Mouse (Mus musculus) ZHBTc4 (cell line): ENCODE results near the gene Arhgef25.
A peak's percentile ranks its signal among the peaks of the same experiment; 100 is the strongest.
"Not testable (repeated sequence)": the region's sequence is repeated elsewhere in the genome, so short reads cannot be mapped to it uniquely, and the experiment has no call there.

Source experiments
- DNase-seq: peaks from one replicate; pipeline ENCODE4 v3.0.0-alpha.2; 2011; ENCODE audit warnings: low read depth, low spot score

The Arhgef25 gene

GRCm38 (mm10) chr10:127165654-127166403 lies 24.1 kb downstream of the Arhgef25 start:
- DNase-seq = peak; percentile 70

DNA sequence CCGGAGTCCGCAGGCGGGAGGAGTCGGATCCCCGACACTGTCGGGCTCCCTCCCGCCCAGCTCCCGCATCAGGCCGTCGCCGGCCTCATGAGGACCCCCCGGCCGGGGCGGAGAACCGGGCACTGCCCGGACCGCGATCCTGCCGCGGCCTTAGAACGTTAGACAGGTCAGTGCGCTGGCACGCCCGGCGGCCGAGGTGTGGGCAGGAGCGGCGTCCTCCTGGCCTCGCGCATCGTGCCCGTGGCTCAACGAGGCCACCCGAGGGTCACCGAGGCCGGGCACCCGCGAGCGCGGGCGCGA lies 24.6 kb downstream of the Arhgef25 start:
- DNase-seq = no peak

DNA sequence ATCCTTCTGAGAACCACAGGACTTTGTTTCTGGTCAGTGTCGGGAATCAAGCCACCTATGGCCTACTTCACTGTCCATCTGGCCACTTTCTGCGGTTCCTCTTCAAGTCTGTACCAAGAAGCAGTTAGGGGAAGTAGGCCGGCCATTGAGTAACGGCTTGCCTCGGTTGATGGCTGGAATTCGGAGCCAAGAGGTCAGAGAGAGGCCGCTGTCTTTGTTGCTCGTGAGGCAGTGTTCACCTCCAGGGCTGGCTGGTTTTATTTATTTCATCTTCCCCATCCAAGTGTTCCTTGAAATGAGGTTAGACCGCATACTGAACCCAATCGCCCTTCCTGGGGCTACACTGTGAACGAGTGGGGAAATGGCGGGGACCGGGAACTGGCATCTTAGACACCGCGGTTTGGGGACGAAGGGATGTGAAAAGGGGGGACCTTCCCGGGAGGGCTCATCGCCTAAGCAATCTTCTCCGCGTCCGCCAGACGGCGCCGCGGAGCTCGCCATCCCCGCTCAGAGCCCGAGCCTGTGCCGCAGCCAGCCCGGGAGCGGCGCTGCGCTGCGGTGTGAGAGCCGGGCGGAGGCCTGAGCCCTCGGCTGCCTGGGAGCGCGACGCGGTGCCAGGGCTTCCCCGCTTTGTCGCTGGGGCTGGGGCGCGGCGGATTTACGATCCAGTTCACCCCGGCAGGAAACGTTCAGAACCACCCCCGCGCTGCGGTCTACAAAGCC lies 25.1 kb downstream of the Arhgef25 start, which contains the start of gene B4galnt1:
TSS of gene B4galnt1 (plus strand) at position 595 of the 723 bp plus-strand sequence.
- peak; percentile 94 for DNase-seq

GRCm38 (mm10) chr10:127164190-127164589 lies 25.7 kb downstream of the Arhgef25 start:
- DNase-seq = no peak

DNA sequence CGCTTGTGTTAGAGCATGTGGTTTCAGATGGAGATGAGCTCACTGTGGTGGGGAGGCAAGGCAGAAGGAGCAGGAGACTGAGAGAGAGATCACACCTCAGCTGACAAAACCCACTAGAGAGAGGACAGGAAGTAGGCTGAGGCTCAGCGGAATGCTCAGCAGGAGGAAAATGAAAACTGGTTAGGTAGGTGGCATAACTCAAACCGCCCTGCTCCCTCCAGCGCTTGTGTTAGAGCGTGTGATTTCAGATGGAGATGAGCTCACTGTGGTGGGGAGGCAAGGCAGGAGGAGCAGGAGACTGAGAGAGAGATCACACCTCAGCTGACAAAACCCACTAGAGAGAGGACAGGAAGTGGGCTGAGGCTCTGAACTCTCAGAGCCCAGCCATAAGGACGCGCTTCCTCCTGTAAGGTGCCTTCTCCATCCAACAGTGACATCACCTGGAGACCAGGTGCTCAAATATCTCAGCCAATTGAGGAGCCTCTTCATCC lies 27.1 kb downstream of the Arhgef25 start:
- not testable (repeated sequence) for DNase-seq

DNA sequence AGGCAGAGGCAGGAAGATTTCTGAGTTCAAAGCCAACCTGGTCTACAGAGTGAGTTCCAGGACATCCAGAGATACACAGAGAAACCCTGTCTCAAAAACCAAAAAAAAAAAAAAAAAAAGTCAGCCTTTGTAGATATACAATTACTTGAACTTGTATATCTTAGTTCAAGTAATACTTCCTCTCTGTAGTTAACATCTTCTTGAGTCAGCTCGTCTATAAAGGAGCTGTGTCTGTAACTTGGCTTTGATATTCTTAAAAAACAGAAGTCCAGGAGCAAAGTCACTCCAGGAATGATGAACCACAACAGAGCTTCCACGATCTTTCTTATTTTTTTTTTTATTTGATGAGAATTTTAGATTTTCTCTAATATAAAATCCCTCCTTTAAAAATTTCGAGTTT lies 29.2 kb downstream of the Arhgef25 start:
- DNase-seq = no peak

DNA sequence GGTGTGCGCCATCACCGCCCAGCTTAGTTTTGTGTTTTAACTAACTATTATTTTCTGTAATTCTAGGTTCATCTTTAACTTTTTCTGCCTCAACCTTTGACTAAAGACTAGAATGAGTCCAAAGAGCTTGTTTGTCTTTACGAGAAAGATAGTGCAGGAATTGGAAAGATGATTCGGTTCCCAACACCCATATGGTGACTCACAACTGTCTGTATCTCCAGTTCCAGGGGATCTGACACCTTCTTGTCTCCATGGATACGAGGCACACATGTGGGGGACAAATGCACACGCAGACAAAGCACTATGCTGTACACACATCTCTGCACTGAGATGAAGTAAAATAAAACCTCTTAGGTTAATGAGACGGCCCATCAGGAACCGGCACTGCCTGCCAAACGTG lies 29.8 kb downstream of the Arhgef25 start:
- no peak for DNase-seq

DNA sequence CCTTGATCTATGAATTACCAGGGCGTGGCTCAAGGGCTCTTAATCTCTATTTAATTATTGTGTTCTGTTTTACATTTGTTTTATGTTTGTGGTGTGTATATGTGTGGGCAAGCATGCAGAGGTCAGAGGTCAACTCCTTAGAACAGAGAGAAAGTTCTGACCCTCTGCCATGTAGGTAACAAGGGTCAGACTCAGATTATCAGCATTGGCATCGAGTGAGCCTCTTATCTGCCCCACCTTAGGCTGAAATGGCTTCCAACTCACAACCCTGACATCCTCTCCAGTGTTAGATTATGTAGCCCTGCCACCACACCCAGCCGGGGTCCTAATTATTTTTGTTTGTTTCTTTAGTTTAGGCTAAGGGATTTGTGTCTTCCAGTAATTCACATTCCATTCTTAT lies 31.4 kb downstream of the Arhgef25 start:
- DNase-seq = no peak

GRCm38 (mm10) chr10:127156511-127156910 lies 33.4 kb downstream of the Arhgef25 start:
- DNase-seq = no peak

DNA sequence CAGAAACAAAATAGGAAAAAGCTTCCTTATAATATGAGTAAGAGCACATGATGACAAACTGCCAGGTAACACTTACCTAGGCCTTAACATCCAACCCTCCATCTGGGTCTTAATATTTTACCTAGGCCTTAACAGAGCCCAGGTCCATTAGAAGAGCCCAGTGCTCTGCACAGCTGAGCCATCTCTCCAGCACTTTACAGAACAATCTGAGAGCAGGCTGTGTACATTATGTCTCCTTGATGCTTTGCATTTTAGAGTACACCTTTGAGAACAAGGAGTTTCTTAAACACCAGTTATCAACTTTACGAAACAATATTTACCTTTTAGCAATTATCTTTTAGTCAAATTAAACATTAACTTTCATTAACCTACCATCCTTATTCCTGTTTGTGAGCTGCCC lies 33.8 kb downstream of the Arhgef25 start:
- DNase-seq = no peak

DNA sequence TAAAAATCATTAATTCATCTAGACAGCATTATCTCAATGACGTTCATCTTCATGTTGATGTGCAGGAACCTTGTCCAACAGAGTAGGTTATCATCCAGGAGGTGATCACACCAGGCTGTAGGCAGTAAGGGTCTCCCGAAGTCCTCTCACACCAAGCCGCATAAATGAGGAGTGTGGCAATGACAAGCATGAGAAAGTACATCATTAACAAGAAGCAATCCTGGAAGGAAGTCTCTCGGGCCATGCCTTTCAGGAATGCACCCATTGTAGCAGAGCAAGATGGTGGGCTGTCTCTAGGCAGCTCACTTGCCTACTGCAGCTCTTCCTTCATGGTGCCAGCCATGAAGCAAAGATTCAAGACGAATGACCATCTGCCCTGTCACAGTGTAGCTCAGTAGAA lies 35.2 kb downstream of the Arhgef25 start:
- no peak for DNase-seq

DNA sequence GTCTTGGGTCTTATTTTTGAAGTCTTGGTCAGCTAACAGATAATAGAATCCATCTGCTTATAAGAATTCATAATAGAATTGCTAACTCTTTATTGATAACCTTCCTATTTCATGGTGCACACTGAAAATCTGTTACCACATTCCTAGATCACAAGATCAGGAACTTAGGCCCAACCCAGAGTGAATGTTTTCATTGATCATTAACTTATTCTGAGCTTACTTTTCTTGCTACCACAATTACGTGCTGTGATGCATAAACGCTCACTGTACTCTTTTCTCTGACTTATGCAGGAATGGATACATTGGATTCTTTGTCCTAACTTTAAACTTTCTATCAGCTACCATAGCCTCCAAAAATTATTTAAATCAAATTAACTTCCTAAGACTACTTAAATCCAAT lies 35.6 kb downstream of the Arhgef25 start:
- no peak for DNase-seq

DNA sequence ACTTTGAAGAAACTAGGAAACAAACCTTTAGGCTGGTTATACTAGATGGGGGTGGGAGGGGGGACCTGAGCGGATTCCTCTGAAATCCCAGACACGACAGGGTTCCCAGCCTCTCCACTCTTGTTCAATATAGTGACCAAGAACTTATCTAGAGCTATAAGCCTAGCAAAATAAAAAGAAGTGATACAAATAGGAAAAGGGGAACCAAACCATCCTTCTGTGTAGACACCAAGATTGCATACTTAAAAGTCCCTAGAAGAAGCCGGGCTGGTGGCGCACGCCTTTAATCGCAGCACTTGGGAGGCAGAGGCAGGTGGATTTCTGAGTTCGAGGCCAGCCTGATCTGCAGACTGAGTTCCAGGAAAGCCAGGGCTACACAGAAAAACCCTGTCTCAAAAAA lies 36.6 kb downstream of the Arhgef25 start:
- DNase-seq = no peak

GRCm38 (mm10) chr10:127152556-127152955 lies 37.3 kb downstream of the Arhgef25 start:
- peak; percentile 85 for DNase-seq

GRCm38 (mm10) chr10:127151233-127151632 lies 38.6 kb downstream of the Arhgef25 start:
- not testable (repeated sequence) for DNase-seq

DNA sequence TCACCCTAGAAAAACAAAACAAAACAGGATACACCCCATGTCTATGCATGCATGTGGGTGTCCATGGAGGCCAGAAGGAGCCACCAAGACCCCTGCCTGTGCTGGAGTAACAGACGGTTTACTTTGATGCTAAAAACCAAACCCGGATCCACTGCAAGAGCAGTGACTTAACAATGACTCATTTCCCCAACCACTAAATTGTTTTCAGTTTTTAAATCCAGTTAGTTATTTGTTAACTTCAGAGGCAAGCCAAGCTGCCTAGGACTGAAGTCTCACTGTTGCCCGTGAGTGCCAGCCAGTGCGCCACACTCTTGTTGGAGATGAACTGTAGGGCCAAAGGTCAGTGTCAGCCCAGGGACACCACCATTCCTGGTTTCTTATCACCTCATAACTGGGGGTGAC lies 39.4 kb downstream of the Arhgef25 start:
- DNase-seq = no peak

- peak; percentile 58 for DNase-seq
Measured at GRCm38 (mm10) chr10:127147135-127147534, 42.7 kb downstream of the Arhgef25 start.

DNA sequence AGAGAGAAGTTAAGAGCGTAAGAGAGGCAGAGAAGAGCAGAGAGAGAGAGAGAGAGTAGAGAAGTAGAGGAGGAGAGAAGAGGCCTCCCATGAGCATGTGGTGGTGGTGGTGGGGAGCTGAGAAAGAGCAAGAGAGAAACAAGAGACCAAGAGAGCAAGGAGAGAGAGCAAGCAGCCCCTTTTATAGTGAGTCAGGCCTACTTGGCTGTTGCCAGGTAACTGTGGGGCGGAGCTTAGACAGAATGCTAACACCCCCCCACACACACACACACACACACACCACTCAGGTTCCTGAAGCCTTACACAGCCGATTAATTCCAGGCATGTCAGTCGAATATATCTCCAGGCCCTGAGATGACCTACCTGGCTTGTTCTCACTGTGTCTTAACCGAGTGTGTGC lies 44.6 kb downstream of the Arhgef25 start:
- DNase-seq = no peak

GRCm38 (mm10) chr10:127144536-127144935 lies 45.3 kb downstream of the Arhgef25 start:
- no peak for DNase-seq

- no peak for DNase-seq
Measured at GRCm38 (mm10) chr10:127143228-127143627, 46.7 kb downstream of the Arhgef25 start.

DNA sequence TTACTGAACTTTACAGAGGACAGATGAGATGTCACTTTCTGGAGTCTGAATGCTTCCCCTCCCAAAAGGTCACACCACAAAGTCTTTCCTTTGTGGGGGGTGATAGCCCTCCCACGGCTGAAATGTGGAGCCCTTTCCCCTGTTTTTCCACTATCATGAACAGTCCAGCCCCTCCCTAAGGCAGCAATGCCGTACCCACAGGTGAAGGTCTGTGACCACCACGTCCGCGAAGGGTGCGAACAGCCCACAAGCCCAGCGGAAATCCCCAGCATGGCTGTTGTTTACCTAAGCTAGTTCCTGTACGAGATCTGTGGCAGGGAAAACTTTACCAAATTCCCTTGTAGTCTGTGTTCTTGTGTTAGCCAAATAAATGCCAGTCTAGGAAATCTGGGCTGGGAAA lies 48.4 kb downstream of the Arhgef25 start:
- DNase-seq = no peak

DNA sequence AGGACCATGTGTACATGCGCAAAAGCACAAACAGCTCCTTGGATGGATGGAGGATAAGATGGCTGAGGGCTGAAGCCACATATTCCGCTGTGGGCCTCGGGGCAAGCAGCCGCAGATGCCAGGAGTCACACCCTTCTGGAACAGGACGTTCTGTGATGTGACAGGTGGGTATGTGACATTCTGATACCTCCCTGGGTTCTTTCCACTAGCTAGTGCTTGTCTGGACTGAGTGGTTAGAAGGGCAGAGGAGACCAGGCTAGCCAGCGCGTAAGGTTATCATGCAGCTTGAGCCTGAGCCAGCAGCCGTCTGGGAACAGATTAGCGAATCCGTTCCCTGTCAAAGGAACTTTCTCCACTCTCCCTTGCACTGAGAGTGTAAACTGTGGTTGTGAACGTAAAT lies 48.9 kb downstream of the Arhgef25 start:
- DNase-seq = no peak
